Mouse (Mus musculus) megakaryocyte, embryonic 14.5 days (primary cell): Measurements from ENCODE around the gene Obsl1.

Experiments used
- FLI1 ChIP-seq: IDR thresholded peaks from 2 replicates; pipeline ENCODE4 v1.6.1; 2012; ENCODE audit warnings: low read length, inconsistent platforms, mixed read lengths
- GATA1 ChIP-seq: IDR thresholded peaks from 3 replicates; pipeline ENCODE4 v1.6.1; 2012; ENCODE audit warnings: mixed read lengths, low read length, inconsistent platforms, borderline replicate concordance

DNA sequence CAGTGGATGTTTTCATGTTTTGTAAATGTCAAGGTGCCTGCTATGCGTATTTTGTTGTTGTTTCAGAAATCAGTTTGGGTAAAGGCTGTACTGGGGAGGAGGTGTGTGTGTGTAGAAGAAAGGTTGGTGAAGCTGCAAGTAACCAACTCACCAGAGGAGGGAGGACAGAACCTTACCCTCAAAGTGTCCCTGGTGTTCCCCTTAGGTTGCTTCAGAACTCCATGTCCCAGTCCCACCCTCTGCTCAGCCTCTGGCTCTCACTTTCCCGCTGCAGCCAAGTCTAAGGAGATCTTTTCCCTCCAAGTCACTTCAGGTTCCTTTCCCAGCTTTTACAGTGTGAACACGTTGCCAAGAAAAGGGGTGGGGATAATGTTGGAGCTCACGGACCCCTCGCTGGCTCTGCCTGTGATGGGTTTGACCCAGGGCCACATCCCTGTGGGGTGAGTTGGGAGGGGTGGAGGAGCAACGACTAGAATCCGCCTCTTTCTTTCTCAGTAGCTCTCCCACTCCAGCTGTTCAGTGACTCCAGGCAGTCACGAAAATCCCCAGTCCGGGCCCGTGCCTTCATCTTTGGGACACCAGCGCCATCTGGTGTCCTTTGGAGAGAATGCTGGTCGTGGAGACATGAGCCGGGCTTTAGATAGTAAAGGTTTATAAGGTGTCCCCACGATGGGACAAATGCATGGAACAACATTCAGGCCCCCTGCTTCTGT lies 38.9 kb downstream of the Obsl1 start:
- TF ChIP-seq GATA1 (no peak), FLI1 (no peak)
